Mouse (Mus musculus): ENCODE results near the gene Stpg2.

GRCm38 (mm10) chr3:139729248-139729647 is 523.8 kb downstream of the Stpg2 start:
- TF ChIP-seq CTCF (IDR thresholded peaks at IDR 0.05; ENCODE audit: extremely low read depth, insufficient read depth, low read length) (no peak), POLR2A (IDR thresholded peaks at IDR 0.05; ENCODE audit: extremely low read depth, insufficient read depth, low read length) (no peak)

Data from cortical plate, adult 2 months (tissue).